25 mouse cellular contexts compared by ENCODE assay signal in genomic region chr7:44500046-44500445, GRCm38 (mm10). TPM values are rescaled to one million over a fixed set of nuclear protein-coding genes. Genes with fewer than 3 reads are reported as not detected.
DNase-seq lines count a peak whose midpoint lies in the region; TF ChIP-seq lines count a peak whose summit lies in the region.
"Had no signal": no experiment of that assay in that cellular context is flagged by ENCODE, and none has a peak within 500 bp of the region (broad histone marks: within the 10 kb centered on the region; RNA-seq: fewer than 3 reads in every experiment).

No protein-coding gene starts in this region.

- no peak for TF ChIP-seq CTCF in gastrocnemius, adult 2 months (IDR thresholded peaks at IDR 0.05)
- TF ChIP-seq CTCF in testis, adult 2 months (IDR thresholded peaks at IDR 0.05; ENCODE audit: control insufficient read depth, insufficient read depth, insufficient replicate concordance, low read depth, low read length) = no peak

- H3K4me1 ChIP-seq in testis, adult 2 months (ENCODE audit: control insufficient read depth, insufficient read depth, low read length) = peaks cover 13% of the 10 kb centered on the region

- no peaks in the 10 kb centered on the region for H3K36me3 ChIP-seq in testis, adult 2 months (ENCODE audit: control insufficient read depth, insufficient read depth, low read length)
- H3K36me3 ChIP-seq: embryonic facial prominence, embryonic 13.5 days; heart, embryonic 10.5 days; heart, embryonic 15.5 days; midbrain, embryonic 15.5 days had no signal

- intact Hi-C loops in gastrocnemius, adult 2 months (cut with DNase I) = loop anchor here (2.0 kb wide), 2 partner anchors 27 to 49 kb away; partner anchors contain the start of gene Pold1
- intact Hi-C loops in gastrocnemius, postnatal 14 days (cut with DNase I; ENCODE audit: low total_unique reads) = loop anchor here (5.0 kb wide), 1 partner anchor 52 kb away; the partner anchor contains the start of gene Nr1h2

- H3K4me3 ChIP-seq in gastrocnemius, adult 2 months = no peak overlapping the region
- peak overlapping the region; percentile 30 for H3K4me3 ChIP-seq in testis, adult 2 months (ENCODE audit: control insufficient read depth, low read depth, low read length)
- H3K4me3 ChIP-seq: embryonic facial prominence, embryonic 13.5 days; forebrain, embryonic 12.5 days; heart, embryonic 10.5 days; heart, embryonic 15.5 days; limb, embryonic 12.5 days; midbrain, embryonic 15.5 days had no signal

- TF ChIP-seq POLR2A in testis, adult 2 months (IDR thresholded peaks at IDR 0.05; ENCODE audit: control insufficient read depth, low read depth, low read length) = peak; percentile 38; the same call in 1 of the 2 replicates

- H3K27ac ChIP-seq in gastrocnemius, adult 2 months = no peak overlapping the region
- no peak overlapping the region for H3K27ac ChIP-seq in testis, adult 2 months (ENCODE audit: control insufficient read depth, insufficient read depth, low read depth, low read length)
- H3K27ac ChIP-seq: embryonic facial prominence, embryonic 13.5 days; forebrain, embryonic 12.5 days; heart, embryonic 10.5 days; heart, embryonic 15.5 days; hindbrain, embryonic 14.5 days; limb, embryonic 12.5 days; midbrain, embryonic 15.5 days had no signal

- peak; percentile 65 for DNase-seq in gastrocnemius, adult 2 months
- DNase-seq in gastrocnemius, postnatal 14 days = no peak
- peak; percentile 16 for DNase-seq in urinary bladder, adult 2 months (ENCODE audit: low spot score)
- DNase-seq in urinary bladder, postnatal 10 days (ENCODE audit: low spot score) = no peak
- no peak for DNase-seq in right cerebral cortex, adult 2 months (ENCODE audit: low spot score in 2 of 2)
- no peak for DNase-seq in lung, postnatal 25 days (ENCODE audit: low spot score)
- DNase-seq: adrenal gland, postnatal 10 days; cerebellum, adult 9-10 months; forebrain, postnatal 0 days; gastrocnemius, postnatal 10 days; spleen, adult 18-20 months had no signal

- no peaks in the 10 kb centered on the region for H3K27me3 ChIP-seq in testis, adult 2 months (ENCODE audit: control insufficient read depth, insufficient read depth, low read length)
- H3K27me3 ChIP-seq: midbrain, embryonic 15.5 days had no signal

RNA-seq across cellular contexts. Expression of gene Fam71e1, which starts 3.7 kb away (rescaled TPM):
- total RNA-seq in gastrocnemius, adult 2 months (2021) = 1 to 10 TPM; 2.4 to 5.5 TPM
- total RNA-seq in gastrocnemius, postnatal 14 days (2021) = 1 to 10 TPM; 3.8 to 4.7 TPM
- polyA plus RNA-seq in urinary bladder, adult 2 months (2012; rRNA removed) = 10.0 and 12.5 TPM in 2 replicates
- 1,517 and 1,849 TPM in 2 replicates for polyA plus RNA-seq in testis, adult 2 months (2012; rRNA removed)

RNA-seq across cellular contexts. Expression of gene Emc10, which starts 3.7 kb away (rescaled TPM):
- 10 to 100 TPM; 43.6 to 52.2 TPM for total RNA-seq in gastrocnemius, adult 2 months (2021)
- 10 to 100 TPM; 44.1 to 48.8 TPM for total RNA-seq in gastrocnemius, postnatal 14 days (2021)
- polyA plus RNA-seq in urinary bladder, adult 2 months (2012; rRNA removed) = 127 TPM in 2 replicates
- 122 and 127 TPM in 2 replicates for polyA plus RNA-seq in testis, adult 2 months (2012; rRNA removed)

RNA-seq across cellular contexts. Expression of gene Mybpc2, which starts 24.4 kb away (rescaled TPM):
- 1,000 to 10,000 TPM; 2,660 to 4,973 TPM for total RNA-seq in gastrocnemius, adult 2 months (2021)
- 1,000 to 10,000 TPM; 3,999 to 4,490 TPM for total RNA-seq in gastrocnemius, postnatal 14 days (2021)
- polyA plus RNA-seq in urinary bladder, adult 2 months (2012; rRNA removed) = 0.63 and 0.69 TPM in 2 replicates
- polyA plus RNA-seq in testis, adult 2 months (2012; rRNA removed) = 0.04 TPM in 1 of 2 replicates, not detected in the other
- total RNA-seq: granulocyte monocyte progenitor cell, adult 5-6 weeks; left cerebral cortex, postnatal 25 days had no signal
- polyA plus RNA-seq: liver, adult 2 months; neural tube, embryonic 11.5 days had no signal

RNA-seq across cellular contexts. Expression of gene Spib, which starts 31.8 kb away (rescaled TPM):
- under 1 TPM in 1 of 2 experiments, not detected in 1; 0.08 TPM for total RNA-seq in gastrocnemius, adult 2 months (2021)
- total RNA-seq in gastrocnemius, postnatal 14 days (2021) = under 1 TPM; 0.16 to 0.18 TPM
- 0.38 and 0.41 TPM in 2 replicates for polyA plus RNA-seq in urinary bladder, adult 2 months (2012; rRNA removed)
- 0.15 and 0.16 TPM in 2 replicates for polyA plus RNA-seq in testis, adult 2 months (2012; rRNA removed)
- total RNA-seq: granulocyte monocyte progenitor cell, adult 5-6 weeks; layer of hippocampus, adult 18-20 months had no signal
- polyA plus RNA-seq: forebrain, embryonic 12.5 days; forebrain, postnatal 0 days; kidney, embryonic 14.5 days; neural tube, embryonic 11.5 days had no signal

RNA-seq across cellular contexts. Expression of gene Josd2, which starts 32.3 kb away (rescaled TPM):
- total RNA-seq in gastrocnemius, adult 2 months (2021) = 10 to 100 TPM; 51.0 to 57.0 TPM
- 10 to 100 TPM; 60.2 to 73.5 TPM for total RNA-seq in gastrocnemius, postnatal 14 days (2021)
- polyA plus RNA-seq in urinary bladder, adult 2 months (2012; rRNA removed) = 85.0 and 110 TPM in 2 replicates
- polyA plus RNA-seq in testis, adult 2 months (2012; rRNA removed) = 118 and 120 TPM in 2 replicates

Comparison
In these comparisons a context has a peak if more than half of its experiments do, and no peak if none do; other contexts are left out.
1. DNase-seq: peak in gastrocnemius, adult 2 months (single experiment) and urinary bladder, adult 2 months (single experiment); none in gastrocnemius, postnatal 14 days (single experiment), urinary bladder, postnatal 10 days (single experiment), right cerebral cortex, adult 2 months (0 of 2) and lung, postnatal 25 days (single experiment).